Mouse (Mus musculus) splenic B cell, adult 2 months (primary cell): Measurements from ENCODE around the gene Gm28551.
"Not testable (repeated sequence)": the region's sequence is repeated elsewhere in the genome, so short reads cannot be mapped to it uniquely, and the experiment has no call there.

Experiments
- DNase-seq: peaks from one replicate; pipeline ENCODE4 v3.0.0-alpha.2; 2011; ENCODE audit warnings: low read depth, low spot score
- H3K27me3 ChIP-seq: 2 replicates; pipeline ENCODE4 v1.6.1; 2012; ENCODE audit warnings: mild to moderate bottlenecking, low read length, moderate library complexity, mixed read lengths; ENCODE audit not compliant: control insufficient read depth, poor library complexity, insufficient read depth, severe bottlenecking
- H3K36me3 ChIP-seq: 2 replicates; pipeline ENCODE4 v1.6.1; 2012; ENCODE audit warnings: mild to moderate bottlenecking, low read length, moderate library complexity, mixed read lengths; ENCODE audit not compliant: control insufficient read depth, poor library complexity, insufficient read depth, severe bottlenecking

The Gm28551 gene

GRCm38 (mm10) chr1:53352327-53353261 lies at the start of gene Gm28551, which contains the start of the genes Asdurf and Asnsd1:
Gene Gm28551 (minus strand): TSS chr1:53352667.
Gene Asdurf (minus strand): TSS chr1:53352619.
Gene Asnsd1 (minus strand): TSS chr1:53352752.
- peak; percentile 98 for DNase-seq

DNA sequence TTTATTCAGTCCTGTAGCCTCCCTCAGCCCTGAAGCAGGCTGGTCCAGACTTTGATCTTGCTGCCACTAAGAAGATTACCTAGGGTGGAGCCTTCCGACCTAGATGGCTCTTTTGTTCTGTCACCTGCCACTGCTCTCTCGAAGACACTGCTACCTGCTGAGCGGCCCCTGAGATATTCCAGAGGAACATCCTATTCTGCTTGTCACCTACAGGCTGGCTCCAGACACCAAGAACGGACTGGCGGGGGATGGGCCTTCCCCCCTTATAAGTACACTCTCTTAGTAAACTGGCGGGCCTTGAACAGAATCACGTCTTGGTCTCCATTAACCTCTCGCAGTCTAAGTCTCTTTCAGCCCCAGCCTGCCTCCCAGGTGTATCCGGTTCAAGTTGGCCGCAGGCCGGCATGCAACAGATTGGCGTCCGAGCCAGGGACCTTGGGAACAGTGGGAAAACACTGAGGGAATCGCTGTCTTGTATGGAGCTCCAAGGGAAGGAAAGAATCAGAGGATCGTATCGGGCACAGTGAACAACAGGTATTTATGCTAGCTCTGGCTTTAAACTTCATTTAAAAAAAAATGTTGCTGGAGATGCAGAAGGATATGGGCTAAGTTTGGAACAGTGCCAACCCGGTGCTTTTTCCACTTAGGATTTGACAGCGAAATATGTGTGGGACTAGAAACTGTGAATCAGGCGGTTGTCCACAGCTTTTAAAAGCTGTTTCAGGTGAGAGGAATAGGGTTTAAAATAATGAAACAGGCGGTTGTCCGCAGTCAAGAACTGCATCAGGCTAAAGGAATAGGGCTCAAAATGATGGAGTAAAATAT lies 41.7 kb upstream of the Gm28551 start:
- not testable (repeated sequence) for H3K27me3 ChIP-seq, H3K36me3 ChIP-seq, DNase-seq

More at GRCm38 (mm10) chr1:53352327-53353261, at the start of gene Gm28551, which contains the start of the genes Asdurf and Asnsd1:
- Histone ChIP-seq H3K27me3 (no peaks in the 10 kb centered on the region), H3K36me3 (peaks cover 2% of the 10 kb centered on the region; the same call in 1 of the 2 replicates)

- Histone ChIP-seq H3K27me3 (no peaks in the 10 kb centered on the region), H3K36me3 (no peaks in the 10 kb centered on the region)
- no peak for DNase-seq
These were observed 36.3 kb upstream of the Gm28551 start for GRCm38 (mm10) chr1:53388762-53389161.

DNA sequence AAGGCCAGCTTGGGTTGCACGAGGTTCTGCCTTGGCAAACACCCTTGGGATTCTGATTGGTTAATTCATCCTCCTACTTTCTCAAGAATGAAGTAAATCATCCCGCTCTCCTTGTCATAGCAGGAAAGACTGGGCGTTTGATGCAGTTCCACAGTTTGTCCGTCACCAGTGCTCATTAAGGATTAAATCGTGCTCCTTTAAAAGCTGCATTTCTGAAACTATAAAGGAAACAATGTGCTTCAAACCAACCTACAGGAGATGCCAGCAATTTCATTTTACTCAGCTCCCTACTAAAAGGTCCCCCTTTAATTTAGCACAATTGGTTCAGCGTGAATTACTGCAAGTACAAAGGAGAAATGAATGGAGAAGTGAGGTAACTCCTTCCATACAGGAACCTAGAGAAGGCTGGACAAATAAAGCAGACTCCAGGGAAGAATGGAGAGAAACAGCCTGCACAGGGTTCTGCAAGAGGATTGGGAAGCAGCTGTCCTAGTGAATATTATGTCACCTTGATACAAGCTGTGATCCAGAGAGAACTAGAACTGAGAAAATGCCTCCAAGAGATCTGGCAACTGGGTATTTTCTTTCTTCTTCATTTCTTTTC lies 31.7 kb upstream of the Gm28551 start:
- DNase-seq, result no peak
- H3K27me3 ChIP-seq, result no peaks in the 10 kb centered on the region

DNA sequence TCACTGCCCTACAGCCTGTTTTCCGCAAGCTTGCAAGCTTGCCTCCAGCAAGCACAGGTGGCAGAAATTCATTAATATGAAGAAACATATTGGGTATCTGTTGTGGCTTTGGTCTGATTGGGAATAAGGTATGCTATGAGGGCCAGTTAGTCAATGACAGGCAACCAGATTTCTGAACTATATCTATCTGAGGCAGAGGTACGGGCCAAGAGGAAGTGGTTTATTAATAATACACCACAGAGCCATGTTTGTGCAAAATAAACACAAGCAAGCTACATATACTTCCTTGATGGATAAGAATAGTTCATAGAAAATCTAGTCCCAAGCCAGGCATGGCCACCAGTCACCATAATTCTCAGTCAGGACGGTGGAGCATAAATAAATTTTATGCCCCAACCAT lies 25.3 kb upstream of the Gm28551 start:
- Histone ChIP-seq H3K36me3 (no peaks in the 10 kb centered on the region), H3K27me3 (no peaks in the 10 kb centered on the region)
- DNase-seq, result no peak

More for the DNA sequence above, 31.7 kb upstream of the Gm28551 start:
- H3K36me3 ChIP-seq, result no peaks in the 10 kb centered on the region

GRCm38 (mm10) chr1:53375965-53376364 lies 23.5 kb upstream of the Gm28551 start:
- H3K27me3 ChIP-seq, DNase-seq, H3K36me3 ChIP-seq: not testable (repeated sequence)

DNA sequence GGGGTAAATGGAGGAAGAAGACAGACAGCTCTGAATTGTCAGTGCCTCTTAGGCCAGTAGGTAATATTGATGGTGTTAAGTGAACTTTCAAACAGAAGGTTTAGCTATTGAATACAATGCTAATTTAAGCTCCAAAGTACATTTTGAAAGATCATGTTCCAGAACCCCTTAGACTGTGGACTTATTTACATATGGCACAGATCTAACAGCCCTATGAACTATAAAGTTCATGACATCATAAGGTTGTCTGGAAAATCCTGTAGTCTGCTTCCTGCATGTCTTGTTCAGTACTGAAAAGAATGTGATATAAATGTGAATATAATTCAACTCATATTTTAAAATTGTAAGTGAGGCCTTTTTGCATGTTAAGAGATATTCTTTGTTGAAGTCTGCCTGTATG lies 6.5 kb upstream of the Gm28551 start:
- Histone ChIP-seq H3K36me3 (no peaks in the 10 kb centered on the region), H3K27me3 (no peaks in the 10 kb centered on the region)
- DNase-seq, result no peak

- DNase-seq, result no peak
- Histone ChIP-seq H3K36me3 (peaks cover 3% of the 10 kb centered on the region; the same call in 1 of the 2 replicates), H3K27me3 (no peaks in the 10 kb centered on the region)
These were observed 11.4 kb downstream of the Gm28551 start for GRCm38 (mm10) chr1:53341071-53341470.

DNA sequence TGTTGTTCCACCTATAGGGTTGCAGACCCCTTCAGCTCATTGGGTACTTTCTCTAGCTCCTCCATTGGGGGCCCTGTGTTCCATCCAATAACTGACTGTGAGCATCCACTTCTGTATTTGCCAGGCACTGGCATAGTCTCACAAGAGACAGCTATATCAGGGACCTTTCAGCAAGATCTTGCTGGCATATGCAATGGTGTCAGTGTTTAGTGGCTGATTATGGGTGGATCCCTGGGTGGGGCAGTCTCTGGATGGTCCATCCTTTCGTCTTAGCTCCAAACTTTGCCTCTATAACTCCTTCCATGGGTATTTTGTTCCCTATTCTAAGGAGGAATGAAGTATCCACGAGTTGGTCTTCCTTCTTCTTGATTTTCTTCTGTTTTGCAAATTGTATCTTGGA lies 15.1 kb downstream of the Gm28551 start:
- H3K27me3 ChIP-seq, H3K36me3 ChIP-seq, DNase-seq: not testable (repeated sequence)

DNA sequence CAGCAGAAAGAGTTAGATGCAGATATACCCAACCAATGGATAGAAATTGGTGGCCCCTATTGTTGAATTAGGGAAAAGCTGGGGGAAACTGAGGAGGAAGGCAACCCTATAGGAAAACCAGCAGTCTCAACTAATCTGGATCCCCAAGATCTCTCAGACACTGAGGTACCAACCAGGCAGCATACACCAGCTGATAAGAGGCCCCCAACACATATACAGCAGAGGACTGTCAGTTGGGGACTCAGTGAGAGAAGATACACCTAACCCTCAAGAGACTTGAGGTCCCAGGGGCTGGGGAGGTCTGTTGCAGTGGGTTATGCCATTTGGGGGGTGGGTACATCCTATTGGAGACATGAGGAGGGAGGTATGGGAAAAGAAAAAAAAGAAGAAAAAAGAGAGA lies 17.0 kb downstream of the Gm28551 start:
- no peaks in the 10 kb centered on the region for H3K27me3 ChIP-seq
- no peaks in the 10 kb centered on the region for H3K36me3 ChIP-seq
- DNase-seq, result no peak

- not testable (repeated sequence) for DNase-seq, H3K27me3 ChIP-seq, H3K36me3 ChIP-seq
These were observed 18.9 kb downstream of the Gm28551 start for GRCm38 (mm10) chr1:53333527-53333926.

- no peak for DNase-seq
- no peaks in the 10 kb centered on the region for H3K27me3 ChIP-seq
- peaks cover 8% of the 10 kb centered on the region; the same call in 1 of the 2 replicates for H3K36me3 ChIP-seq
These were observed 27.5 kb downstream of the Gm28551 start for GRCm38 (mm10) chr1:53324827-53325494.

- no peaks in the 10 kb centered on the region for H3K27me3 ChIP-seq
- DNase-seq, result no peak
- peaks cover 9% of the 10 kb centered on the region; the same call in 1 of the 2 replicates for H3K36me3 ChIP-seq
These were observed 28.2 kb downstream of the Gm28551 start for GRCm38 (mm10) chr1:53324277-53324676.

DNA sequence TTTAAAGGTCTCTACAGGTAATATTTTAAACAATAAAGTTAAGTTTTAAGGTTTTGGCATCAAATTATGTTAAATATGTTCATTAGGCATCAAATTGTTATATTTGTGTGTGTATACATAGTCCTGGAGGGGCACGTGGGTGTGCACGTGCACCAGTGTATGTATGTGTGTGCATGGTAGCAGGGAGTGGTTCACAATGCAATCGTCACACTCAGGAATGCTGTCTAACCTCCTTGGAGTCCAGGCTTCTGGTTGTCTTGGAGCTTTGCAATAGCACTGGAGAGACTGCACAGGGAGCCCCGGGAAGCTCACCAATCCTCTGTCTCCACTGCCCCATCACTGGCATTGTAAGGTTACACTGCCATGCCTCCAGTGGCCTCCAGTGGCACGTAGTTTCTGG lies 29.2 kb downstream of the Gm28551 start:
- no peak for DNase-seq
- Histone ChIP-seq H3K36me3 (peaks cover 9% of the 10 kb centered on the region; the same call in 1 of the 2 replicates), H3K27me3 (no peaks in the 10 kb centered on the region)
